Mouse (Mus musculus) lung, embryonic 16.5 days (tissue): ENCODE data around the gene Fhl3. TPM values are rescaled to one million over a fixed set of nuclear protein-coding genes. Genes with fewer than 3 reads are reported as not detected.

Experiments
- ATAC-seq: fragments of 200-750 bp; cut with Nextera tagmentation; 2 replicates; pipeline ENCODE4 v1.8.0; 2017; ENCODE audit warnings: low read depth, mild to moderate bottlenecking, moderate library complexity
- H3K27ac ChIP-seq: fragments of 300-500 bp; sonication (generic); 2 replicates; pipeline ENCODE4 v1.5.1; 2014; ENCODE audit warnings: mild to moderate bottlenecking, control low read depth, low read length
- H3K27me3 ChIP-seq: fragments of 300-500 bp; sonication (generic); 2 replicates; pipeline ENCODE4 v1.6.1; 2014; ENCODE audit warnings: low read depth, low read length, mixed read lengths; ENCODE audit not compliant: control insufficient read depth, insufficient read depth
- H3K36me3 ChIP-seq: fragments of 300-500 bp; sonication (generic); 2 replicates; pipeline ENCODE4 v1.6.1; 2014; ENCODE audit warnings: low read length; ENCODE audit not compliant: control insufficient read depth, insufficient read depth
- H3K4me1 ChIP-seq: fragments of 300-500 bp; sonication (generic); replicated peaks from 2 replicates; pipeline ENCODE4 v1.6.1; 2014; ENCODE audit warnings: low read length, mixed read lengths; ENCODE audit not compliant: control insufficient read depth, insufficient read depth
- H3K4me2 ChIP-seq: fragments of 300-500 bp; sonication (generic); 2 replicates; pipeline ENCODE4 v1.6.1; 2014; ENCODE audit warnings: low read depth, low read length, control low read depth
- H3K4me3 ChIP-seq: fragments of 300-500 bp; sonication (generic); 2 replicates; pipeline ENCODE4 v1.5.1; 2014; ENCODE audit warnings: mild to moderate bottlenecking, low read length, control low read depth
- H3K9ac ChIP-seq: fragments of 300-500 bp; sonication (generic); 2 replicates; pipeline ENCODE4 v1.6.1; 2014; ENCODE audit warnings: low read length, control low read depth
- H3K9me3 ChIP-seq: fragments of 300-500 bp; sonication (generic); 2 replicates; pipeline ENCODE4 v1.6.1; 2016; ENCODE audit warnings: low read length; ENCODE audit not compliant: control insufficient read depth
- WGBS: fragments of 180-500 bp; shearing (Covaris S2); extraction: QIAGEN DNeasy Blood & Tissue Kit; methylation state at CpG from one replicate; pipeline ENCODE4 v1.1.7; 2014; 5-methylcytosine and 5-hydroxymethylcytosine counted together
- polyA plus RNA-seq: library from polyadenylated mRNA; unstranded; fragments of >200 nt; fragmentation: Nextera tagmentation; extraction: Ambion mirVana; gene quantifications from 2 replicates; pipeline ENCODE4 v1.2.1, GENCODE M21; 2015

Fhl3 gene
- polyA plus RNA-seq, result 6.6 and 8.0 TPM in 2 replicates

GRCm38 (mm10) chr4:124700248-124700971 lies at the start of gene Fhl3:
TSS of gene Fhl3 (plus strand) at chr4:124700701.
- peak within 1 kb of the TSS; percentile 84 for H3K4me3 ChIP-seq
- H3K36me3 ChIP-seq, result no peaks in the 10 kb centered on the region
- ATAC-seq, result peak; percentile 75
- H3K27me3 ChIP-seq, result peaks cover 18% of the 10 kb centered on the region
- no peaks in the 10 kb centered on the region for H3K9me3 ChIP-seq
- WGBS, result under 1% methylated on average over 37 of the region's 59 CpGs
- peak within 1 kb of the TSS; percentile 85 for H3K9ac ChIP-seq
- peak within 1 kb of the TSS; percentile 88 for H3K27ac ChIP-seq
- H3K4me1 ChIP-seq, result peaks cover 38% of the 10 kb centered on the region
- H3K4me2 ChIP-seq, result peak within 1 kb of the TSS; percentile 91

GRCm38 (mm10) chr4:124652886-124653285 lies 47.6 kb upstream of the Fhl3 start:
- WGBS, result 5% methylated on average over 9 of the region's 9 CpGs
- no peak overlapping the region for H3K27ac ChIP-seq
- H3K9me3 ChIP-seq, result no peaks in the 10 kb centered on the region
- no peak overlapping the region for H3K4me3 ChIP-seq
- no peaks in the 10 kb centered on the region for H3K36me3 ChIP-seq
- no peak overlapping the region for H3K4me2 ChIP-seq
- peaks cover 48% of the 10 kb centered on the region for H3K27me3 ChIP-seq
- H3K9ac ChIP-seq, result no peak overlapping the region
- peaks cover 12% of the 10 kb centered on the region for H3K4me1 ChIP-seq
- no peak for ATAC-seq

- no peak for ATAC-seq
- Histone ChIP-seq H3K4me1 (peaks cover 21% of the 10 kb centered on the region), H3K9ac (peak within 1 kb of the TSS; percentile 53)
Observed at GRCm38 (mm10) chr4:124656518-124656853, 44.0 kb upstream of the Fhl3 start, which contains the start of gene Pou3f1. TSS of gene Pou3f1 (plus strand) at chr4:124656807.

GRCm38 (mm10) chr4:124656854-124657650 lies 43.4 kb upstream of the Fhl3 start:
- no peaks in the 10 kb centered on the region for H3K9me3 ChIP-seq
- H3K27me3 ChIP-seq, result peaks cover 86% of the 10 kb centered on the region
- under 1% methylated on average over 66 of the region's 92 CpGs for WGBS
- H3K4me2 ChIP-seq, result peak overlapping the region; percentile 99
- H3K27ac ChIP-seq, result no peak overlapping the region
- peak; percentile 94 for ATAC-seq
- peaks cover 21% of the 10 kb centered on the region for H3K4me1 ChIP-seq
- peak overlapping the region; percentile 66 for H3K4me3 ChIP-seq
- H3K9ac ChIP-seq, result peak overlapping the region; percentile 53
- H3K36me3 ChIP-seq, result no peaks in the 10 kb centered on the region

More at GRCm38 (mm10) chr4:124656518-124656853, 44.0 kb upstream of the Fhl3 start, which contains the start of gene Pou3f1:
- under 1% methylated on average over 15 of the region's 15 CpGs for WGBS
- H3K27ac ChIP-seq, result no peak within 1 kb of the TSS
- H3K36me3 ChIP-seq, result no peaks in the 10 kb centered on the region
- H3K9me3 ChIP-seq, result no peaks in the 10 kb centered on the region
- peaks cover 80% of the 10 kb centered on the region for H3K27me3 ChIP-seq
- peak within 1 kb of the TSS; percentile 66 for H3K4me3 ChIP-seq
- peak within 1 kb of the TSS; percentile 99 for H3K4me2 ChIP-seq

- Histone ChIP-seq H3K4me2 (peak overlapping the region; percentile 99), H3K9ac (0 out of 2 replicates have a peak overlapping the region, but pooled peaks have one; percentile 24), H3K4me3 (peak overlapping the region; percentile 66), H3K9me3 (no peaks in the 10 kb centered on the region), H3K27me3 (peaks cover 92% of the 10 kb centered on the region), H3K27ac (no peak overlapping the region), H3K36me3 (no peaks in the 10 kb centered on the region), H3K4me1 (peaks cover 21% of the 10 kb centered on the region)
- under 1% methylated on average over 30 of the region's 61 CpGs for WGBS
- ATAC-seq, result peak; percentile 7
Observed at GRCm38 (mm10) chr4:124657781-124658180, 42.7 kb upstream of the Fhl3 start.

- peaks cover 95% of the 10 kb centered on the region for H3K27me3 ChIP-seq
- no peak overlapping the region for H3K27ac ChIP-seq
- H3K4me2 ChIP-seq, result no peak overlapping the region
- no peaks in the 10 kb centered on the region for H3K9me3 ChIP-seq
- H3K36me3 ChIP-seq, result no peaks in the 10 kb centered on the region
- no peak overlapping the region for H3K9ac ChIP-seq
- no peak for ATAC-seq
- WGBS, result under 1% methylated on average over 39 of the region's 39 CpGs
- no peak overlapping the region; the same call in 1 of the 2 replicates for H3K4me3 ChIP-seq
- H3K4me1 ChIP-seq, result peaks cover 21% of the 10 kb centered on the region
Observed at GRCm38 (mm10) chr4:124658412-124658851, 42.1 kb upstream of the Fhl3 start.

- Histone ChIP-seq H3K27ac (no peak overlapping the region), H3K9ac (no peak overlapping the region), H3K36me3 (no peaks in the 10 kb centered on the region), H3K27me3 (peaks cover 94% of the 10 kb centered on the region), H3K4me1 (peaks cover 21% of the 10 kb centered on the region), H3K9me3 (no peaks in the 10 kb centered on the region), H3K4me2 (peak overlapping the region; percentile 36), H3K4me3 (peak overlapping the region; percentile 22)
- 2% methylated on average over 68 of the region's 68 CpGs for WGBS
- no peak for ATAC-seq
Observed at GRCm38 (mm10) chr4:124659251-124660217, 41.0 kb upstream of the Fhl3 start.

- H3K4me1 ChIP-seq, result peaks cover 21% of the 10 kb centered on the region
- WGBS, result 59% methylated on average over 3 of the region's 3 CpGs
- H3K27ac ChIP-seq, result no peak overlapping the region
- H3K4me2 ChIP-seq, result no peak overlapping the region
- no peak overlapping the region for H3K9ac ChIP-seq
- H3K9me3 ChIP-seq, result no peaks in the 10 kb centered on the region
- H3K36me3 ChIP-seq, result no peaks in the 10 kb centered on the region
- ATAC-seq, result no peak
- peaks cover 86% of the 10 kb centered on the region for H3K27me3 ChIP-seq
- H3K4me3 ChIP-seq, result no peak overlapping the region
Observed at GRCm38 (mm10) chr4:124660603-124661002, 39.9 kb upstream of the Fhl3 start.
